Mouse (Mus musculus): ENCODE measurements around the gene Nucks1.

DNA sequence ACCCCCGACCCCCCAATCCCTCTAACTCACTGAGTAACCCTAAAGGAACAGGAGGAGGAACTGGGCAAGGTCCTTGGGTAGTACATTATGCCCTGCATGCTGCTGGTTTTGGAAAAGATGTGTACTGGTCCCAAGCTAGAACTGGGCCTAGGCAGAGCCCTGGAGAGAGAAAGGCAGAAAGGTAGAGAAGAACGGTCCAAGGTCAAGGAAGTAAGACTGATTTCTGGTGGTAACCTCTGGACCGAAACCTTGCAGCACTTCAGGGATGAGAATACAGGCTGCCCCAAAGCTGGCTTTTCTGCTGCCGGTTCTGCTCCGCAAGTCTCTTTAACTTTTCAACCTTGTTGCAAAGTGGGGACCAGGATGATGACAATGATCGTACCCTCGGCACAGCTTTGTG lies 54.2 kb downstream of the Nucks1 start:
- TF ChIP-seq CTCF (IDR thresholded peaks at IDR 0.05; ENCODE audit: extremely low read depth, insufficient read length, insufficient replicate concordance, low read depth, low read length) (no peak), POLR2A (IDR thresholded peaks at IDR 0.05; ENCODE audit: low read depth, low read length) (no peak)
